Mouse (Mus musculus): ENCODE measurements around the gene Rtn1. TPM values are rescaled to one million over a fixed set of nuclear protein-coding genes. Genes with fewer than 3 reads are reported as not detected.
A peak's percentile ranks its signal among the peaks of the same experiment; 100 is the strongest.

The Rtn1 gene
- polyA plus RNA-seq, 1 experiment from 2014 or later = 6.6 TPM

- Histone ChIP-seq H3K27ac (no peak overlapping the region), H3K9ac (ENCODE audit: low read depth, low read length) (0 out of 2 replicates have a peak overlapping the region, but pooled peaks have one; percentile 4), H3K4me2 (ENCODE audit: low read length) (peak overlapping the region; percentile 73), H3K27me3 (ENCODE audit: insufficient read depth, low read length) (no peaks in the 10 kb centered on the region; the same call in 1 of the 2 replicates), H3K9me3 (replicated peaks; ENCODE audit: low read length) (no peaks in the 10 kb centered on the region), H3K4me1 (replicated peaks; ENCODE audit: insufficient read depth, low read length) (no peaks in the 10 kb centered on the region), H3K4me3 (replicated peaks; ENCODE audit: low read depth, low read length) (peak overlapping the region; percentile 44), H3K36me3 (ENCODE audit: insufficient read depth, low read length) (no peaks in the 10 kb centered on the region)
- DNase-seq (ENCODE audit: low spot score) = peak; percentile 75
- ATAC-seq (replicated peaks; ENCODE audit: low FRiP score, low read depth) = peak; percentile 85
- TF ChIP-seq CTCF (IDR thresholded peaks at IDR 0.05; ENCODE audit: low read depth) = no peak
- WGBS = under 1% methylated on average over 56 of the region's 56 CpGs
These were observed 172.3 kb downstream of the Rtn1 start for GRCm38 (mm10) chr12:72236564-72237011.

DNA sequence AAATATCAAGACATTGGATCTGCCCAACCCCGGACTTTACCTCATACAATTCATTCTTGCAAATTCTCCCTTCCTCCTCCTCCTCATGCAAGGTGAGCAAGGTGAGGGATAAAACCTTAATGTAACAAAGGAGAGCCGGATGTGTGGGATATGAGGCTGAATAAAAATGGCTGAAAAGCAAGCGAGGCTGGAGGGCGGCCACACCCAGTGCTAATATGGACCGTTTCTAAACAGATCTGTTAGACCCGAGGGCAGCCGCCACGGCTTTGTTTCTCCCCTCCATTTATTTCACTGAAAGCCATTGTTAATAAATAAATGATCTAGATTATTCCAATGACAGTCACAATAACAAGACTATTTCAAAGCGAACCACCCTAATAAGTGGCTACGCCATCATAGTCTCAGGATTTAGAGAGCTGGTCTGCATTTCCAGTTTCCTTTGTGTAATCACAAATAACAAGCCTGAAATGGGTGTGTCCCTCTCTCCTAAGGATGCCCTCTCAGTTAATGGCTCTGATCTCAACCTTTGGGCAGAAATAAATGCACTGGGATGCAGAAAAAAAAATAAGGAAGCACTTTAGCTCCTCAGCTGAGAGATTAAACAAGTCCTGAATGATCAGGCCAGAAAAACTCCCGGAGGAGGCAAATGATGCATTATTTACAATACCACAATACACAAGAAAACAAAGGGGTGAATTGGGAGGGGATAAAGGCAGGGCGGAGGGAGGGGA, 173.1 kb downstream of the Rtn1 start:
- peak overlapping the region; percentile 73 for H3K4me2 ChIP-seq (ENCODE audit: low read length)

GRCm38 (mm10) chr12:72234966-72235365, 173.9 kb downstream of the Rtn1 start:
- DNase-seq (ENCODE audit: low spot score) = no peak
- Histone ChIP-seq H3K4me1 (replicated peaks; ENCODE audit: insufficient read depth, low read length) (no peaks in the 10 kb centered on the region), H3K36me3 (ENCODE audit: insufficient read depth, low read length) (no peaks in the 10 kb centered on the region), H3K4me3 (replicated peaks; ENCODE audit: low read depth, low read length) (no peak overlapping the region), H3K27me3 (ENCODE audit: insufficient read depth, low read length) (no peaks in the 10 kb centered on the region; the same call in 1 of the 2 replicates), H3K4me2 (ENCODE audit: low read length) (no peak overlapping the region), H3K9ac (ENCODE audit: low read depth, low read length) (no peak overlapping the region), H3K9me3 (replicated peaks; ENCODE audit: low read length) (no peaks in the 10 kb centered on the region), H3K27ac (no peak overlapping the region)
- 94% methylated on average over 9 of the region's 9 CpGs for WGBS
- TF ChIP-seq CTCF (IDR thresholded peaks at IDR 0.05; ENCODE audit: low read depth) = no peak
- no peak for ATAC-seq (replicated peaks; ENCODE audit: low FRiP score, low read depth)

More for the DNA sequence above, 173.1 kb downstream of the Rtn1 start:
- no peak for TF ChIP-seq CTCF (IDR thresholded peaks at IDR 0.05; ENCODE audit: low read depth)
- Histone ChIP-seq H3K27me3 (ENCODE audit: insufficient read depth, low read length) (no peaks in the 10 kb centered on the region; the same call in 1 of the 2 replicates), H3K9me3 (replicated peaks; ENCODE audit: low read length) (no peaks in the 10 kb centered on the region), H3K27ac (no peak overlapping the region), H3K4me3 (replicated peaks; ENCODE audit: low read depth, low read length) (peak overlapping the region; percentile 44), H3K36me3 (ENCODE audit: insufficient read depth, low read length) (no peaks in the 10 kb centered on the region), H3K4me1 (replicated peaks; ENCODE audit: insufficient read depth, low read length) (no peaks in the 10 kb centered on the region), H3K9ac (ENCODE audit: low read depth, low read length) (no peak overlapping the region)
- WGBS = 50% methylated on average over 12 of the region's 12 CpGs
- DNase-seq (ENCODE audit: low spot score) (no peak), ATAC-seq (replicated peaks; ENCODE audit: low FRiP score, low read depth) (no peak)

DNA sequence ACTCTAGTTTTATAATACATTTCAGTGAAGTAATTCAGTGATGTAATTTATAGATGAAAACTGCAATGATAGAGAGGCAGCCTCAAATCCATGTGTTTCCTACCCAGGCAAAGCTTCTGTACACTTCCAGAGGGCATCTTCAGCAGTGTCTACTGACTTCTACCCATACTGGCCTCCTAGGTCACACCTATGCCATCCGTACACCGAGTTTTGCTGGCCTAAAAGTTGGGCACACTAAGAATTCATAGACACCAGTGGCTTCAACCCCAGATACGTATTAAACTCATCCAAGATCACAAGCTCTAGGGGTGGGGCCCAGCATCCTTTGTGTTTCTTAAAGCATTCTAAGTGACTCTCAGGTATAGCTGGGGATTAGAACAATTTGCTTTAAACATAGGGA, 174.7 kb downstream of the Rtn1 start:
- DNase-seq (ENCODE audit: low spot score) = no peak
- Histone ChIP-seq H3K9ac (ENCODE audit: low read depth, low read length) (no peak overlapping the region), H3K9me3 (replicated peaks; ENCODE audit: low read length) (no peaks in the 10 kb centered on the region), H3K4me2 (ENCODE audit: low read length) (no peak overlapping the region), H3K4me1 (replicated peaks; ENCODE audit: insufficient read depth, low read length) (no peaks in the 10 kb centered on the region), H3K27ac (no peak overlapping the region), H3K36me3 (ENCODE audit: insufficient read depth, low read length) (no peaks in the 10 kb centered on the region), H3K4me3 (replicated peaks; ENCODE audit: low read depth, low read length) (no peak overlapping the region), H3K27me3 (ENCODE audit: insufficient read depth, low read length) (no peaks in the 10 kb centered on the region; the same call in 1 of the 2 replicates)
- WGBS = 92% methylated on average over 3 of the region's 3 CpGs
- no peak for TF ChIP-seq CTCF (IDR thresholded peaks at IDR 0.05; ENCODE audit: low read depth)
- ATAC-seq (replicated peaks; ENCODE audit: low FRiP score, low read depth) = no peak

- H3K27me3 ChIP-seq (ENCODE audit: insufficient read depth, low read length) = no peaks in the 10 kb centered on the region; the same call in 1 of the 2 replicates
- DNase-seq (ENCODE audit: low spot score) (no peak), ATAC-seq (replicated peaks; ENCODE audit: low FRiP score, low read depth) (no peak)
- H3K9me3 ChIP-seq (replicated peaks; ENCODE audit: low read length) = no peaks in the 10 kb centered on the region
- H3K9ac ChIP-seq (ENCODE audit: low read depth, low read length) = no peak overlapping the region
- no peak for TF ChIP-seq CTCF (IDR thresholded peaks at IDR 0.05; ENCODE audit: low read depth)
- H3K4me3 ChIP-seq (replicated peaks; ENCODE audit: low read depth, low read length) = no peak overlapping the region
- no peaks in the 10 kb centered on the region for H3K4me1 ChIP-seq (replicated peaks; ENCODE audit: insufficient read depth, low read length)
- H3K27ac ChIP-seq = no peak overlapping the region
- H3K36me3 ChIP-seq (ENCODE audit: insufficient read depth, low read length) = no peaks in the 10 kb centered on the region
- WGBS = 75% methylated on average over 19 of the region's 19 CpGs
- H3K4me2 ChIP-seq (ENCODE audit: low read length) = no peak overlapping the region
These were observed 175.7 kb downstream of the Rtn1 start for GRCm38 (mm10) chr12:72232826-72233790.

DNA sequence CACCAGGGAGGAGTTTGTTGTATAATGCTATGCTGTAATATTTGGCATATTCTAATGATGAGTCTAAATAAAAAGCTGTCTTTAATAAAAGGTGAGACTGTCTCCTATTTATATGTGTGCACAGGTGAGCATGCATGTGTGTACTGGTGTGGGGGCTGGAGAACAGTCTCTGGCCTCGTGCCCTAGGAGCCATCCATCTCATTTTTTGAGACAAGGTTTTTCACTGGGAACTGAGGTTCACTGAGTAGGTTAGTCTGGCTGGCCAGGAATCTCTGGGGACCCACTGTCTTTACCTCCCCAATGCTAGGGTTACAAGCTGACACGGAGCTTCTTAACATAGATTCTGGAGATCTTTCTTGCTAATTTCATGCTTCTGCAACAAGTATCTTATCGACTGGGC, 176.7 kb downstream of the Rtn1 start:
- Histone ChIP-seq H3K9me3 (replicated peaks; ENCODE audit: low read length) (no peaks in the 10 kb centered on the region), H3K4me3 (replicated peaks; ENCODE audit: low read depth, low read length) (no peak overlapping the region), H3K27ac (no peak overlapping the region), H3K27me3 (ENCODE audit: insufficient read depth, low read length) (no peaks in the 10 kb centered on the region; the same call in 1 of the 2 replicates), H3K4me2 (ENCODE audit: low read length) (no peak overlapping the region), H3K9ac (ENCODE audit: low read depth, low read length) (no peak overlapping the region), H3K36me3 (ENCODE audit: insufficient read depth, low read length) (no peaks in the 10 kb centered on the region), H3K4me1 (replicated peaks; ENCODE audit: insufficient read depth, low read length) (no peaks in the 10 kb centered on the region)
- DNase-seq (ENCODE audit: low spot score) (no peak), ATAC-seq (replicated peaks; ENCODE audit: low FRiP score, low read depth) (no peak)
- WGBS = 88% methylated on average over 3 of the region's 3 CpGs
- TF ChIP-seq CTCF (IDR thresholded peaks at IDR 0.05; ENCODE audit: low read depth) = no peak
